Mouse (Mus musculus): ENCODE results near the gene Tubg2.

Tubg2 gene

GRCm38 (mm10) chr11:101178061-101179058 is 22.7 kb downstream of the Tubg2 start:
- in situ Hi-C loops (cut with MboI), result no loop called here

GRCm38 (mm10) chr11:101179306-101179705 is 23.6 kb downstream of the Tubg2 start:
- in situ Hi-C loops (cut with MboI), result no loop called here

GRCm38 (mm10) chr11:101180261-101180660 is 24.6 kb downstream of the Tubg2 start:
- in situ Hi-C loops (cut with MboI), result no loop called here

GRCm38 (mm10) chr11:101180846-101181740 is 25.4 kb downstream of the Tubg2 start:
- in situ Hi-C loops (cut with MboI), result no loop called here

- in situ Hi-C loops (cut with MboI), result no loop called here
These were observed 26.3 kb downstream of the Tubg2 start for GRCm38 (mm10) chr11:101181961-101182360.

- in situ Hi-C loops (cut with MboI), result no loop called here
These were observed 27.2 kb downstream of the Tubg2 start for GRCm38 (mm10) chr11:101182771-101183517.

GRCm38 (mm10) chr11:101184984-101185383 is 29.3 kb downstream of the Tubg2 start:
- in situ Hi-C loops (cut with MboI), result no loop called here

- in situ Hi-C loops (cut with MboI), result no loop called here
These were observed 29.7 kb downstream of the Tubg2 start for GRCm38 (mm10) chr11:101185441-101185840.

- in situ Hi-C loops (cut with MboI), result no loop called here
These were observed 31.0 kb downstream of the Tubg2 start for GRCm38 (mm10) chr11:101186526-101187247.

GRCm38 (mm10) chr11:101187541-101187940 is 31.8 kb downstream of the Tubg2 start:
- in situ Hi-C loops (cut with MboI), result no loop called here

GRCm38 (mm10) chr11:101188166-101188805 is 32.6 kb downstream of the Tubg2 start:
- in situ Hi-C loops (cut with MboI), result no loop called here

- in situ Hi-C loops (cut with MboI), result no loop called here
These were observed 33.9 kb downstream of the Tubg2 start for GRCm38 (mm10) chr11:101189495-101190180.

- in situ Hi-C loops (cut with MboI), result no loop called here
These were observed 34.6 kb downstream of the Tubg2 start for GRCm38 (mm10) chr11:101190181-101190912.

- in situ Hi-C loops (cut with MboI), result no loop called here
These were observed 35.5 kb downstream of the Tubg2 start for GRCm38 (mm10) chr11:101190913-101191907.

- in situ Hi-C loops (cut with MboI), result no loop called here
These were observed 36.3 kb downstream of the Tubg2 start for GRCm38 (mm10) chr11:101191919-101192470.

GRCm38 (mm10) chr11:101192646-101193045 is 36.9 kb downstream of the Tubg2 start:
- in situ Hi-C loops (cut with MboI), result no loop called here

GRCm38 (mm10) chr11:101193076-101193475 is 37.4 kb downstream of the Tubg2 start:
- in situ Hi-C loops (cut with MboI), result no loop called here

- in situ Hi-C loops (cut with MboI), result no loop called here
These were observed 38.4 kb downstream of the Tubg2 start for GRCm38 (mm10) chr11:101194137-101194536.

Measured in mature B cell (primary cell).